Mouse (Mus musculus): ENCODE results near the gene Siglecg.

The Siglecg gene

DNA sequence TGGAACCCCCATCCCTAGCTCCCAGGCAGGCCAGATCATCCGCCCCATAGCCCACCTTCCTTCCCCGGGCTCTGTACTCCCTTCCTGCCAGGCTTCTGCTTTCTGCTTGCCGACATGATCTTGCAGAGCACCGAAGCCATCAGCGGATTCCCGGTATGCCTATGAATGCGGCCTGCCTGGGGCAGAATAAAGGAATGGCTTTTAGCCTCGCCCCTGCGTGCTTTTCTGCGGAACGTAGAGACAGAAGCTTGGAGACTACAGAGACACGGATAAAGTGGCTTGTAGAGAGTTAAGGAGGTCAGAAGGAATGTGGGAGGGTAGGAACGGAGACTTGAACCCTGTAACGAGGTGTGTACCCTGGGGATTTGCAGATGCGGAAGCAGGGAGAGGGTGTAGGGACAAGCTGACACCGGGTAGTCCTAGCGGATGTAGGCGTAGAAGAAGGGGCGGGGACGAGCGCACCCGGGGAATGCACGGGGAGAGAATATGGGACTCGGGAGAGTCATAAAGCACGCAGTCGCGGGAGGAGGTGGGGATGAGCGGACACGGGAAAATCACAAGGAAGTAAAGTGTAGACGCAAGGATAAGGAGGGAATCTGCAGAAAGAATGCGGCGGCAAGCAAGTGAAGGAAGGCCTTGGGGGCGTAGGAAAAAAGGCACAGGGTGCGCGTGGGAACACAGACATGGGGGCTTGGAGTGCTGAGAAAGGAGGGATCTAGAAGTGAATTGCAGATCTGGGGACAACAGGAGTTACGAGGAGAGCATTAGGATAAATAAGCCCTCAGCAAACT is 35.3 kb downstream of the Siglecg start:
- DNase-seq: peak; percentile 91

DNA sequence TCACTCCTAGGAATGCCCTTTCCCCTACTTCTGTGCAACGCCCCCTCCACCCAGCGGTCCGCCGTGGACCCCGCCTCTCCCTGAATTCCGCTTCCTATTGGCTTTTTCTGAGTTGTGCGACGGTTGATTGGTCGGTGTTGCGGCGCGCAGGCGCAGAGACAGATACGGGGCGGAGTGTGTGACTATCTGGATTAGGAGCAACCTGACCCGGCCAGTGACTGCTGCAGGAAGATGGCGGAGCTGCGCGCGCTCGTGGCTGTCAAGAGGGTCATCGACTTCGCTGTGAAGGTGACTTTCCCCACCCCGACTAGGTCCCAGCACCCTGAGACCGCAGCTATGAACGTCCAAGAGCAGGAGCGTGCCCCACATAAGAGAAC is 35.9 kb downstream of the Siglecg start, which contains the start of the genes Etfb and Gm45233:
Gene Etfb, plus strand, starts transcription at position 167 of the 377 bp plus-strand sequence.
Gene Gm45233, plus strand, starts transcription at position 212 of the 377 bp plus-strand sequence.
- DNase-seq: peak; percentile 98

- DNase-seq: peak; percentile 71
Observed at GRCm38 (mm10) chr7:43447801-43448200, 39.8 kb downstream of the Siglecg start.

DNA sequence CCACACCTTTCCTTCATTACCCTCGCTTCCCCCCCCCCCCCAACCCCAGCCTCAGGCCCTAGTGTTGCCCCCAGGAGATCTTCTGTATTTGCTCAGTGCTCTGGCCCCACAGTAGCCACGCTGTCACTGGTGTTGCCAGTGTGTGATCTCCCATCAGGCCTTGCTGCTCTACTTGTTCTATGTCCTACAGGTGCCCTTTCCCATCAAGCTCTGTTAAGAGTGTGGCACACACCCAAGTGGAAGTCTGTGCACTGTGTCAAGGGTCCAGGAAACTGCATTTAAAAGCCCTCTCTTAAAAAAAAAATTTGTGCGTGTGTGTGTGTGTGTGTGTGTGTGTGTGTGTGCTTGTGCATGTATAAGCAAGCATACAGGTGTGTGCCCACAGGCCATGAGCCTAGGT is 40.2 kb downstream of the Siglecg start:
- DNase-seq: peak; percentile 55

DNA sequence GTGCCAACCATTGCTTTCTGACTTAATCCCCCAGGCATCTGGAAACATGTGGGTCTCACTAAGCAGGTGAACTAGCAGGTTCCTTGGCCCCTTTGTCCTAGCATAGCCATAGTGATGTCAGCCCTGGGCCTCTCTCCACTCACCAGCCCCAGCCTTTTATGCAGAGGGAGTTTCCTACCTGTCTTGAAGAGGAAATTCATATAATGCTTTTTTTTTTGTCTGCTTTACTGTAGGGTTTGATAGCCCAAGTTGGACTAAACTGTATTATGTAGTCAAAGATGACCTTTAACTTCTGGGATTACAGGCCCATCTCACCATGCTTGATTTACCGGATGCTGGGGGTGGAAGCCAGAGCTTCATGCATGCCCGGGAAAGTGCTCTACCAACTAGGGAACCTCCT is 41.8 kb downstream of the Siglecg start:
- no peak for DNase-seq

DNA sequence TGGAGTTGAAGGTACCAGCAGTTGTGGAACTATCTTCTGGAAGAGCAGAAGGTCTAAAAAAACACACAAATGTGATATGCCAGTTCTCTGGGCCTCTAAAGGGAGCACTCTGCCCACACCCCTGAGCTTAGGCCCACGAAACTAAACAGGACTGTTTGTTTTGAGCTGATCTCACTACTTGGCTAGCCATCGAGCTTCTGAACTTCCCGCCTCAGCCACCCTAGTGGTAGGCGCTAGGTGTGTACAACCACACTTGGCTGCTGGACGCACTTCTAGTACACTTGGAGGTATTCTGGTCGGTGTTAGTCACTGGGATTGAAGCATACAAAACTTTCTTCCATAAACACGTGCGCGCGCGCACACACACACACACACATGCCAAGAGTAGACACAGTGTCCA is 43.7 kb downstream of the Siglecg start:
- DNase-seq: no peak

- DNase-seq: no peak
Observed at GRCm38 (mm10) chr7:43452609-43453008, 44.6 kb downstream of the Siglecg start.

DNA sequence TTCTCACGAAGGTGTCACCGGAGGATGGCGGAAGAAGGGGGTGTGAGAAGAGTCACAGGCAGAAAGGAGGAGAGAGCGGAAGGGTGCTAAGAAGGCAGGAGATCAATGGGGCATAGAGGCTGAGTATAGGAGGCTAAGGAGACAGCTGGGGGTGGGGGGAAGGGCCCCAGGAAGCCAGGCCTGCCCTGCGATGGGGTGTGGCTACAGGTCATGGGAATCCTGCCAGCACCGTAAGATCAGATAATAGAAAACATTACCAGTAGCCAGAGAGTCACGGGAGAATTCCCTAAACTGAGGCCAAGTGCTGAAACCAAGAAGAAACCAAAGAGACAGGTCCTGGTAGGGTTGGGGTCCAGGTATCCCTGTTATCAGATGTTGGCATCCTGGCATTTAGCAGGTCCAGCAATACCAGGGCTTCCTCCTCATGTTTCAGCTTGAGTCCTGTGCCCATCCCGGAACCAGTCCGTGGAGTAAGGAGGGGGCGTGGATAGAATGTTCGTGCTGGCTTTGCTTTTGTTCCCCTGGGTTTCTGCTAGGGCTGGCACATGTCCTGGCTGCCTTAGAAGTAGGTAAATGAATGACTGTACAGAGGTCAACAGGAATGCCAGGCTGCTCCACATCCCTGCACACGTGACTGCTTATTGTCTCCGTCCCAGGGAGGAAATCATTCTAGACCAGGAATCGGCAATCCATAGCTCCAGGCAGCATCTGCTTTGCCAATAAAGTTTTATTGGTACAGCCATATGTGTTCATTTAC is 45.8 kb downstream of the Siglecg start:
- peak; percentile 73 for DNase-seq

GRCm38 (mm10) chr7:43454371-43454770 is 46.4 kb downstream of the Siglecg start:
- no peak for DNase-seq

- no peak for DNase-seq
Observed at GRCm38 (mm10) chr7:43462851-43463250, 54.8 kb downstream of the Siglecg start, which contains the start of gene Vsig10l. Vsig10l (plus strand) TSS chr7:43463151.

DNA sequence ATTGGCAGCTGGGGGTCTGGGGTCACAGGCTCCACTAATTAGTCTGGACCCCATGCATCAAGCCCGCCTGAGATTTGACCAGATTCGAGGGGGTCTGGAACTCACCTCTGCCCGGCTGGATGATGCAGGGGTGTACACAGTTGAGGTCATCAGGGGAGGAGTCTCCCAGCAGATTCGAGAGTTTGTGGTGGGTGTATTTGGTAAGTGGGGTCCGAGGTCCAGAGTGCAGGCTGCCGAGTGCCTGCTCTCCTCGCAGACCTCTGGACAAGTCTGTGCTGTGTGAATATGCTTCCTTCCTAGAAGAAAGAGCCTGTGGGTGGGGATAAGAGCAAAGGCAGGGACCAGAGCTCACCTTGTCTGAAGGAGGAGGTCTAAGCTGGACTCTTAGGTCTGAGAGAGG is 56.0 kb downstream of the Siglecg start:
- no peak for DNase-seq

DNA sequence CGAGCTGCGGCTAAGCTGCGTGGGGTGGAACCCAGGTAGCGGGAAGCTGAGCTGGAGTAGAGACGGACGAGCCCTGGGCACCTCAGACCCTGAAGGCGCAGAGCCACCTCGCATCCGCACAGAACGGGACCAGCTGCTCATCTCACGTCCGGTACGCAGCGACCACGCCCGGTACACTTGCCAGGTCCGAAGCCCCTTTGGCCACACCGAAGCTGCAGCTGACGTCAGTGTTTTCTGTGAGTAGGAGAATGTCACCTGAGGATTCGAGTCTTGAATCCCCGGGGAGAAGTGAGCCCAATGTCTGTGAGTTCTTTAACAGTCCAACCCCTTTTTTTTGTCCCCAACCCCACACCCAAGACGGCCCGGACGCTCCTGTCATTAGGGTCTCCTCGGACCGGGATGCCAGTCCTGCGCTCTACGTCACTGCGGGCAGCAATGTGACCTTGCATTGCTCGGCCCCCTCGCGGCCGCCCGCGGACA is 56.9 kb downstream of the Siglecg start:
- peak; percentile 27 for DNase-seq

DNA sequence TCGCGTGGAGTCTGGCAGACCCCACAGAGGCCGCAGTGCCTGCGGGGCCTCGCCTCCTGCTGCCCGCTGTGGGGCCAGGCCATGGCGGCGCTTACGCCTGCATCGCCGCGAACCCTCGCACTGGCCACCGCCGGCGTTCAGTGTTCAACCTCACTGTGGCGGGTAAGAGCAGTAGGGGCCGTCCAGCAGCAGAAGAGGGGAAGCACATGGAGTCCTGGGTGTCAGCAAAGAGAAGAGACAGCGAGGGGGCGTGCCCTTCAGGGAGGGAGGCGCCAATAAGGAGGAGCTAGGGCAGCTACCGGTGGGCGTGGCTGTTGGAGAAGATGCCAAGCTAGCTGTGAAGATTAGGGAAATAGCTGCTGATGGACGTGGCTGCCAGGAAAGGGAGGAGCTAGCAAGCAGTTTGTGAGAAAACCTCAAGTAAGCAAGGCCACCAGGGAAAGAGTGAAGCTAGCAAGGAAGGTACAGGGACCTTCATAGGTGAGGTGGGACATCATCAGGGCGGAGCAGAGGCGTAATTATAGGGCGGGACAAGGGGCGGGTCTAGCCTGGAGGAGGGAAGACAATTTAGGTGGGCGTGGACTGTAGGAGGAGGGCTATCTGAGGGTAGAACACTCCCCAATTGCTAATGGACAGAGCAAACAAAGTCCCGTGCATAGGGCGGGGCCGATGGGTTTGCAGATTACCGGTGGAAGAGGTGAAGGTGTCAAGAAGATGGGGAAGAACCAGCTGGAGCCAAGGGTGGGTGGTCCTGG is 57.5 kb downstream of the Siglecg start:
- DNase-seq: peak; percentile 95

DNA sequence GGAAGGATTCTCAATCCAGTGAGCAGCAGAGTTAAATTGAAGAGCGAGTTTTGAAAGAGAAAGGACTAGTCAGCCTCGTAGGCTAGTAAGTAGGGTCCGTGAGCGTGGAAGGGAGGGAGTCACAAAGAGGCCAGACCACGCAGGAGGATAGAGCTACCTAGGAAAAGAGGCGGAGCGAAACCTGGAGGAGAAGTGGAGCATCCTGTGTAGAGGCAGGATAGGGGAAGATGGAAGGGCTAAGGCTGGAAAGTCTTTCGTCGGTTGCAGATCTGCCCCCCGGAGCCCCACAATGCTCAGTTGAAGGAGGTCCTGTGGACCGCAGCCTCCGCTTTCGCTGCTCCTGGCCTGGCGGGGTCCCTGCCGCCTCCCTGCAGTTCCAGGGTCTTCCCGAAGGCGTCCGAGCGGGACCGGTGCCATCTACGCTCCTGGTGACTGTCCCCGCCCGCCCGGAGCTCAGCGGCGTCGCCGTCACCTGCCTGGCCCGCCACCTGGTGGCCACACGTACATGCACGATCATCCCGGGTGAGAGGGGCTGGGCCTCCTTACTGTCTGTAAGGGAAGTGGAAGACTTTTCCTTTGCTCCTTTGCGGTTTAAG is 58.2 kb downstream of the Siglecg start:
- DNase-seq: peak; percentile 88

Measured in kidney, postnatal 14 days (tissue).